Mouse (Mus musculus) A20 (cell line): ENCODE results near the gene Mysm1.

Source experiments
- DNase-seq: peaks from one replicate; pipeline ENCODE4 v3.0.0-alpha.2; 2011; ENCODE audit warnings: low read depth, low spot score

Mysm1 gene

GRCm38 (mm10) chr4:94978590-94979499 lies at the start of gene Mysm1:
Mysm1 (minus strand) TSS chr4:94979100.
- DNase-seq: peak; percentile 95

- no peak for DNase-seq
Observed at GRCm38 (mm10) chr4:95025847-95026600, 47.1 kb upstream of the Mysm1 start.

- DNase-seq: no peak
Observed at GRCm38 (mm10) chr4:95023350-95023953, 44.6 kb upstream of the Mysm1 start.

GRCm38 (mm10) chr4:95021649-95022637 lies 43.0 kb upstream of the Mysm1 start:
- DNase-seq: no peak

GRCm38 (mm10) chr4:95020201-95020600 lies 41.3 kb upstream of the Mysm1 start:
- no peak for DNase-seq

- no peak for DNase-seq
Observed at GRCm38 (mm10) chr4:95018221-95018620, 39.3 kb upstream of the Mysm1 start.

- DNase-seq: no peak
Observed at GRCm38 (mm10) chr4:95012706-95013105, 33.8 kb upstream of the Mysm1 start.

GRCm38 (mm10) chr4:95012256-95012655 lies 33.4 kb upstream of the Mysm1 start:
- no peak for DNase-seq

GRCm38 (mm10) chr4:95008175-95009057 lies 29.5 kb upstream of the Mysm1 start:
- peak; percentile 58 for DNase-seq

GRCm38 (mm10) chr4:95007759-95008158 lies 28.9 kb upstream of the Mysm1 start:
- peak; percentile 3 for DNase-seq

- DNase-seq: no peak
Observed at GRCm38 (mm10) chr4:95005251-95005830, 26.4 kb upstream of the Mysm1 start.

- no peak for DNase-seq
Observed at GRCm38 (mm10) chr4:95001043-95001775, 22.3 kb upstream of the Mysm1 start.

GRCm38 (mm10) chr4:95000147-95000546 lies 21.2 kb upstream of the Mysm1 start:
- no peak for DNase-seq

GRCm38 (mm10) chr4:94999249-94999648 lies 20.3 kb upstream of the Mysm1 start:
- DNase-seq: peak; percentile 53

GRCm38 (mm10) chr4:94995862-94996261 lies 17.0 kb upstream of the Mysm1 start:
- no peak for DNase-seq

GRCm38 (mm10) chr4:94990204-94990603 lies 11.3 kb upstream of the Mysm1 start:
- no peak for DNase-seq

GRCm38 (mm10) chr4:94987725-94988124 lies 8.8 kb upstream of the Mysm1 start:
- no peak for DNase-seq

- no peak for DNase-seq
Observed at GRCm38 (mm10) chr4:94979500-94979915, 608 bp upstream of the Mysm1 start.

GRCm38 (mm10) chr4:94973321-94973720 lies 5.6 kb downstream of the Mysm1 start:
- DNase-seq: no peak
